Mouse (Mus musculus): ENCODE data around the gene Zfp229.
"Not testable (repeated sequence)": the region's sequence is repeated elsewhere in the genome, so short reads cannot be mapped to it uniquely, and the experiment has no call there.

Zfp229 gene

GRCm38 (mm10) chr17:21730495-21730894, at the start of gene Zfp229:
Gene Zfp229 (plus strand): TSS chr17:21730795.
- not testable (repeated sequence) for DNase-seq (ENCODE audit: low read depth)

DNA sequence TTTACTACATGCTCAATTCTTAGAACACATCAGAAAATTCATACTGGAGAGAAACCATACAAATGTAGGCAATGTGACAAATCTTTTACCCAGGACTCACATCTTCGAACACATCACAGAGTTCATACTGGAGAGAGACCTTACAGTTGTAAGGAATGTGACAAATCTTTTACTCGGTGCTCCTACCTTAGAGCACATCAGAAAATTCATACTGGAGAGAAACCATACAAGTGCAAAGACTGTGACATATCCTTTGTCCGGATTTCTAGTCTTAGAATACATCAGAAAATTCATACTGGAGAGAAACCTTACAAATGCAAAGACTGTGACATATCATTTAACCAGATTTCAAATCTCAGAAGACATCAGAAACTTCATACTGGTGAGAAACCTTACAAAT, 39.0 kb upstream of the Zfp229 start, which contains the start of gene Gm10226:
Gene Gm10226 (plus strand): TSS at position 301 of the 400 bp plus-strand sequence.
- no peak for DNase-seq (ENCODE audit: low read depth)

DNA sequence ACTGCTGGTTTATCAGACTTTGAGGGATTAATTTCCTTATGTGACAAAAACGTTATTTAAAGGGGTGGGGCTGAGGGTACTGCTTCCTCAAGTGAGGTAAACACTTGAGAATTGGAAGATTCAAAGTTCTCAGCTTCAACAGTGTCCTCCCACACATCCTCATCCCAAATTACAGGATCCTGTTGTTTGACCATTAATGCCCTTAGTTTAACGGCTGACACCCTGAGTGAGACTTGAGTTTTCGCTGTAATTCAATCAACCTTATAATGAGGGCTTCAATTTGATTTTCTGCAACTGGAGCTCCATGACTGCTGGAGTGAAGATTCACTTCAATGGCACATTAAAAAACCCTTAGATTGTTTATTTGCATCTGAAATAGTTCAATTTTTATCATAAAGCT, 37.3 kb upstream of the Zfp229 start:
- no peak for DNase-seq (ENCODE audit: low read depth)

DNA sequence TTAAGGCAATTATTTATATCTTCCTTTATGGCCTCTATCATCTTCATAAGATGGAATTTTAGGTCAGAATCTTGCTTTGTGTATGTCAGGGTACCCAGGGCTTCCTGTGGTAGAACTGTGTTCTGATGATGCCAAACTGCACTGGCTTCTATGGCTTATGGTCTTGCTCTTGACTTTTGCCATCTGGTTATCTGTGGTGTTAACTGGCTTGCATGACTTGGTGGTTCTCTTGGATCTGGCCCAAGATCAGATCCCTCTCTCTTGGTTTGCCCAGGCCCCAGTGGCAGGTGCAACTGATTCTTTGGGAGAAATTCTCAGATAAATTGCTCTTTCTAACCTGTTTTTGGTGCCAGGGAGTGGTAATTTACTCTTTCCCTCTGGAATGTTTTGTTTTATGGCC, 34.5 kb upstream of the Zfp229 start:
- DNase-seq (ENCODE audit: low read depth) = no peak

DNA sequence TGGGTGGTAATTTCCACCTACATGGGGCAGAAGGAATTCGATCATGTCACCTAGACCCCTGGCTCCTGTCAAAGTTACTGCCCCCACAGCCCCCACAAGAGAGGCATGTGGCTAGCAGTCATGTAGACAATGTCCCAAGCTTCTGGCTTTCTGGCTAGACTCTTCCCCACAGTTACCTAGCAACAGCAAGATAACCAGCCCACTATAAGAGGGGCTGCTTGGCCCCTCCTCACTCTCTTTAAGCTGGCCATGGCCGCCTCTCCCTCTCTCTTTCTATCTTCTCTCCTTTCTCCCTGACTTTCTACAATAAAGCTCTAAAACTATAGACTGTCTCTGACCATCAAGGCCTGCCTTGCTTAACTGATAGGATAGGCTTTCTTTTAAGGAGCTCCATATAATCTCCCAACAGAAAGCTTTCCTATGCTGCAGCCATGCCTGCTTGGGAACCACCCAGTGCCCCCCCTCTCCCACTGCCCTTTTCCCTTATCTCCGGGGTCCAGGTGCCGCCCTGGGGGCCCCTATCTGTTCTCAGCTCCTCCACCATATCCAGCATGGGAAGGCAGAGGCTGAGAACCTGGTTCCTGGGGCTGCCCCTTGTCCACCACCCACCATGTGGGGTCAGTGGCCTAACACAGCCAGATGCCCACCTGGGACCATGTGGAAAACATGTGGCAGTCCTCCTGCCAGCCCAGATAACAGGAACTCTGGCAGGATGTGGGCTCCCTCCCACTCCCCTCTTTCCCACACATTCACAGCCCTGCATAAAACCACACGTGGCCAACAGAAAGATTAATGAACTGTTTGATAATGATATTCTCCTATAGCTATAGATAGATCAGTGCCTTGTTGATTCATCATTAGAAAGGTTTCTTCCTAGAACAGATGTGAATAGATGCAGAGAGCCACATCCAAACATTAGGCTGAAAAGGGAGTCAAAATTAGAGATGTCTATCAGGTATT, 28.0 kb upstream of the Zfp229 start:
- no peak for DNase-seq (ENCODE audit: low read depth)

DNA sequence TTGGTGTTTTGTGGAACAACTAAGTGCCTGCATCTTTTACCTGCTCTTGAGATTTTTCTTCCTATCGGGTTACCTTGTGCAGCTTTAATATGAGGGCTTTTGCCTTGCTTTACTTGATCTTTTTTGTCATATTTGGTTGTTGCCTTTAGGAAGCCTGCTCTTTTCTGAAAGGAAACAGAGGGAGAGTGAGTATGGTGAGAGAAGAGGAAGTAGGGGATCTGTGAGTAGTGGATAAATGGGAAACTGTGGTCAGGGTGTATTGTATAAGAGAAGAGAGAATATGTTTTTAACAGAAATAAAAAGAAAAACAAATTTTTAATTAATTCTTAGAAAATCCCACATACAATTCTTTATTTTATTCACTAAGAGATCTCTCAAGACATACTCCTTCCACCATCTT, 27.2 kb upstream of the Zfp229 start:
- no peak for DNase-seq (ENCODE audit: low read depth)

DNA sequence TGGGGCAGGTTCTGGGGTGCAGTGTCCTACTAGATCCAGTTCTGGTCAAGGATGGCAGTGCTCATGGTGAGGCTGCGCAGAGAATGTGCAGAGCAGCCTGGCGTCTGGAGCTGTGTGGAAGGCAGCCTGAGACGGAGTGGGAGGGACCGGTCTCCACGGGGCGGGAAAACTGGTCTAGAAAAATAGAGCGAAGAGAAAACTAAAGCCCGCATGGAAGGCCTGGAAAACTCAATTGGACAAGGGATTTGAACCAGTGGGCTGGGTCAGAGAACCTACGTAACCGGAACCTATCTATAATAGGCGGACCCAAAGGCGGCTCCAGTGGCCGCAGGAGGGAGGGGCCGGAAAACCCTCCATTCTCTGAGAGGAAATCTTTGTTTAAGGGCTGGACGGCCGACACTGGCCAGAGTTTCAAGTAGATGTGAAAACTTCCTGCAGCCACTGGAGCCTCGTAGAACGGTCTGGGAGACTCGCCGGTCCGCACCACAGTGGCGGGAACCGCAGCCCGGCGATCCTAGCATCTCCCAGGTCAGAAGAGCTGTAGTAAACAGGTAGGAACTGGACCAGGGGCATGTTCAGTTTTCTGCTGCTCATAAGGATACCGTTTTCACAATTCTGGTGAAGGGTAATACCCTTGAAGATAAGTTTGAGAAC, 23.1 kb upstream of the Zfp229 start, which contains the start of gene Zfp760:
Gene Zfp760 (plus strand): TSS at position 399 of the 654 bp plus-strand sequence.
- DNase-seq (ENCODE audit: low read depth) = peak; percentile 56

GRCm38 (mm10) chr17:21708401-21708800, 22.2 kb upstream of the Zfp229 start:
- DNase-seq (ENCODE audit: low read depth) = no peak

GRCm38 (mm10) chr17:21733049-21733448, 2.5 kb downstream of the Zfp229 start:
- no peak for DNase-seq (ENCODE audit: low read depth)

DNA sequence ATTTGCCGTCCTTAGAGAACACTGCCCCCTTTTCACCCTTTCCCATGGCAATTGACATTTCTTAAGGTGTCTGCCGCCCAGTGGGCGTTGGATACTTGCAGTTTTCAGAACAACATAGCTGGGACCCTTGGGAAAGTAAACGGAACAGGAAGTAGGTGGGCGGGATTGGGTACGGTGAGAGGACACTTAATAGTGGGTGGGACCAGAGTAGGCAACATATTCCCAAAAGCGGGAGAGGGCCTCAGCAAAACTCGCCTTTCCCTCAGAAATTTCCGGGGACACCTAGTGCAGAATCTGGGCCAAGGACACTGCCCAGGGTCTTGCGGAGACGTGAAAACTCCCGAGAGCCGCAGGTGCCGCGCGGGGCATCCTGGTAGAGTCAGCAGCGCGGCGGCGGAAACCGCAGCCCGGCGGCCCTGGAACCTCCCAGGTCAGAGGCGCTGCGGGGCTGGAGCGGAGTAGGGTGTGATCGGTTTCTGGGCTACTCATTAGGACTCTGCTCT, 3.0 kb downstream of the Zfp229 start:
- DNase-seq (ENCODE audit: low read depth) = peak; percentile 57

DNA sequence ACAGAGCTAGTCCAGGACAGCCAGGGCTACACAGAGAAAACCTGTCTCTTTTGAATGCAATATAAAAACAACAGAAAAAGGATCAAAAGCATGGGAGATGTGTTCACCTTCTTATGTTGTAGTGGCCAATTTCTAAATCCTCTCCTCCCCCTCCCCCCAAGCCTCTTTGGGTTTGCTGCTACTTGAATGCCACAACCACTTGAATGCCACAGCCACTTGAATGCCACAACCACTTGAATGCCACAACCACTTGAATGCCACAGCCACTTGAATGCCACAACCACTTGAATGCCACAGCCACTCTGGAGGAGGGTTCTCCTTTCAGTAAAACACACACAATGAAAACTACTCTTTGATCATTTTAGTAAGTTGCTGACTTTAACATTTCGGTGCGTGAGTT, 22.2 kb downstream of the Zfp229 start:
- DNase-seq (ENCODE audit: low read depth) = no peak

GRCm38 (mm10) chr17:21753342-21754208, 23.0 kb downstream of the Zfp229 start:
- no peak for DNase-seq (ENCODE audit: low read depth)

DNA sequence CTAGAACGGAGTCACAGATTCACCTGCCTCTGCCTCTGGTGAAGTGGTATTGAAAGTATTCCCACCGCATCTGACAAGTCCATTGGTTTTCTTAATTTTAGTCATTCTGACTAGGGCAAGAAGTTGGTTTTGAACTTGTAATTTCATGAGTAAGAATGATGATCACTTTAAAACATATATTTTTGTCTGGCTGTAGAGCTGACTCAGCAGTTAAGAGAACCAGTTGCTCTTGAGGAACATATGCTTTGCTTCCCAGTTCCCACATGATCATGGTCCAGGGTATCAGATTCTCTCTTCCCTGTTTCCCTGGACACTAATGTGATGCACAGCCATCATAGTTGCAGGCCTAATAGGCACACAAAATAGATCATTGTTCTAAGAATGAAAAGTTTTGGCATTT, 39.7 kb downstream of the Zfp229 start:
- DNase-seq (ENCODE audit: low read depth) = no peak

- no peak for DNase-seq (ENCODE audit: low read depth)
Measured at GRCm38 (mm10) chr17:21792256-21792655, 61.7 kb downstream of the Zfp229 start.

- peak; percentile 42 for DNase-seq (ENCODE audit: low read depth)
Measured at GRCm38 (mm10) chr17:21801373-21801772, 70.8 kb downstream of the Zfp229 start.

Measured in c-Kit-positive CD71-negative TER-119-negative erythroid progenitor cells, embryonic 14.5 days (primary cell).